Mouse (Mus musculus): ENCODE data around the gene Fbxo2. TPM values are rescaled to one million over a fixed set of nuclear protein-coding genes. Genes with fewer than 3 reads are reported as not detected.
A peak's percentile ranks its signal among the peaks of the same experiment; 100 is the strongest.

Fbxo2 gene
- total and polyA plus RNA-seq, 2 experiments = 0.18 to 0.23 TPM

GRCm38 (mm10) chr4:148149540-148149939 is 10.9 kb upstream of the Fbxo2 start:
- Histone ChIP-seq H3K4me1 (ENCODE audit: control insufficient read depth, insufficient read depth, low read length) (peaks cover 18% of the 10 kb centered on the region), H3K27me3 (ENCODE audit: control insufficient read depth, insufficient read depth, low read length) (no peaks in the 10 kb centered on the region), H3K79me2 (ENCODE audit: control insufficient read depth, insufficient read depth, low read length) (no peaks in the 10 kb centered on the region), H3K36me3 (ENCODE audit: control insufficient read depth, insufficient read depth, low read length) (peaks cover 6% of the 10 kb centered on the region; the same call in 1 of the 2 replicates), H3K27ac (replicated peaks; ENCODE audit: insufficient read depth, low read depth, low read length) (peak overlapping the region; percentile 19; the same call in 1 of the 2 replicates), H3K4me3 (ENCODE audit: insufficient read depth, low read depth, low read length) (no peak overlapping the region), H3K9ac (ENCODE audit: low read depth, low read length) (no peak overlapping the region)
- peak; percentile 59 for DNase-seq (ENCODE audit: extremely low read depth, low read depth, low spot score)
- 48% methylated on average over 12 of the region's 12 CpGs for WGBS
- TF ChIP-seq POLR2A (IDR thresholded peaks at IDR 0.05; ENCODE audit: extremely low read depth, insufficient read depth, low read length) (no peak), CTCF (IDR thresholded peaks at IDR 0.05; ENCODE audit: low read depth, low read length) (no peak)

GRCm38 (mm10) chr4:148150242-148150641 is 10.2 kb upstream of the Fbxo2 start:
- Histone ChIP-seq H3K79me2 (ENCODE audit: control insufficient read depth, insufficient read depth, low read length) (no peaks in the 10 kb centered on the region), H3K36me3 (ENCODE audit: control insufficient read depth, insufficient read depth, low read length) (peaks cover 6% of the 10 kb centered on the region; the same call in 1 of the 2 replicates), H3K9ac (ENCODE audit: low read depth, low read length) (peak overlapping the region; percentile 28; the same call in 1 of the 2 replicates), H3K27ac (replicated peaks; ENCODE audit: insufficient read depth, low read depth, low read length) (peak overlapping the region; percentile 86), H3K27me3 (ENCODE audit: control insufficient read depth, insufficient read depth, low read length) (no peaks in the 10 kb centered on the region), H3K4me3 (ENCODE audit: insufficient read depth, low read depth, low read length) (no peak overlapping the region), H3K4me1 (ENCODE audit: control insufficient read depth, insufficient read depth, low read length) (peaks cover 18% of the 10 kb centered on the region)
- DNase-seq (ENCODE audit: extremely low read depth, low read depth, low spot score) = peak; percentile 24
- WGBS = 51% methylated on average over 7 of the region's 7 CpGs
- TF ChIP-seq CTCF (IDR thresholded peaks at IDR 0.05; ENCODE audit: low read depth, low read length) (no peak), POLR2A (IDR thresholded peaks at IDR 0.05; ENCODE audit: extremely low read depth, insufficient read depth, low read length) (no peak)

- Histone ChIP-seq H3K79me2 (ENCODE audit: control insufficient read depth, insufficient read depth, low read length) (no peaks in the 10 kb centered on the region), H3K36me3 (ENCODE audit: control insufficient read depth, insufficient read depth, low read length) (peaks cover 1% of the 10 kb centered on the region; the same call in 1 of the 2 replicates), H3K4me3 (ENCODE audit: insufficient read depth, low read depth, low read length) (no peak overlapping the region), H3K27me3 (ENCODE audit: control insufficient read depth, insufficient read depth, low read length) (no peaks in the 10 kb centered on the region), H3K4me1 (ENCODE audit: control insufficient read depth, insufficient read depth, low read length) (peaks cover 18% of the 10 kb centered on the region), H3K27ac (replicated peaks; ENCODE audit: insufficient read depth, low read depth, low read length) (peak overlapping the region; percentile 86), H3K9ac (ENCODE audit: low read depth, low read length) (no peak overlapping the region)
- 1% methylated on average over 3 of the region's 3 CpGs for WGBS
- TF ChIP-seq POLR2A (IDR thresholded peaks at IDR 0.05; ENCODE audit: extremely low read depth, insufficient read depth, low read length) (no peak), CTCF (IDR thresholded peaks at IDR 0.05; ENCODE audit: low read depth, low read length) (no peak)
- DNase-seq (ENCODE audit: extremely low read depth, low read depth, low spot score) = peak; percentile 90
Observed at GRCm38 (mm10) chr4:148150953-148151266, 9.5 kb upstream of the Fbxo2 start.

GRCm38 (mm10) chr4:148151267-148152168 is 8.9 kb upstream of the Fbxo2 start, which contains the start of gene Fbxo6:
Gene Fbxo6 (minus strand): TSS chr4:148152140.
- Histone ChIP-seq H3K36me3 (ENCODE audit: control insufficient read depth, insufficient read depth, low read length) (no peaks in the 10 kb centered on the region), H3K4me3 (ENCODE audit: insufficient read depth, low read depth, low read length) (peak within 1 kb of the TSS; percentile 90), H3K27ac (replicated peaks; ENCODE audit: insufficient read depth, low read depth, low read length) (peak within 1 kb of the TSS; percentile 99), H3K4me1 (ENCODE audit: control insufficient read depth, insufficient read depth, low read length) (peaks cover 18% of the 10 kb centered on the region), H3K27me3 (ENCODE audit: control insufficient read depth, insufficient read depth, low read length) (no peaks in the 10 kb centered on the region), H3K79me2 (ENCODE audit: control insufficient read depth, insufficient read depth, low read length) (no peaks in the 10 kb centered on the region), H3K9ac (ENCODE audit: low read depth, low read length) (peak within 1 kb of the TSS; percentile 91)
- 1% methylated on average over 64 of the region's 67 CpGs for WGBS
- DNase-seq (ENCODE audit: extremely low read depth, low read depth, low spot score) = peak; percentile 71
- TF ChIP-seq CTCF (IDR thresholded peaks at IDR 0.05; ENCODE audit: low read depth, low read length) (peak; percentile 80), POLR2A (IDR thresholded peaks at IDR 0.05; ENCODE audit: extremely low read depth, insufficient read depth, low read length) (no peak)

- no peaks in the 10 kb centered on the region for H3K27me3 ChIP-seq (ENCODE audit: control insufficient read depth, insufficient read depth, low read length)
- peaks cover 14% of the 10 kb centered on the region for H3K4me1 ChIP-seq (ENCODE audit: control insufficient read depth, insufficient read depth, low read length)
- H3K4me3 ChIP-seq (ENCODE audit: insufficient read depth, low read depth, low read length) = no peak overlapping the region
- H3K9ac ChIP-seq (ENCODE audit: low read depth, low read length) = no peak overlapping the region
- H3K27ac ChIP-seq (replicated peaks; ENCODE audit: insufficient read depth, low read depth, low read length) = no peak overlapping the region
- no peak for DNase-seq (ENCODE audit: extremely low read depth, low read depth, low spot score)
- WGBS = 94% methylated on average over 5 of the region's 5 CpGs
- TF ChIP-seq CTCF (IDR thresholded peaks at IDR 0.05; ENCODE audit: low read depth, low read length) = no peak
- no peak for TF ChIP-seq POLR2A (IDR thresholded peaks at IDR 0.05; ENCODE audit: extremely low read depth, insufficient read depth, low read length)
- no peaks in the 10 kb centered on the region for H3K79me2 ChIP-seq (ENCODE audit: control insufficient read depth, insufficient read depth, low read length)
- H3K36me3 ChIP-seq (ENCODE audit: control insufficient read depth, insufficient read depth, low read length) = no peaks in the 10 kb centered on the region
Observed at GRCm38 (mm10) chr4:148152547-148152946, 7.9 kb upstream of the Fbxo2 start.

- 91% methylated on average over 4 of the region's 4 CpGs for WGBS
- Histone ChIP-seq H3K27me3 (ENCODE audit: control insufficient read depth, insufficient read depth, low read length) (no peaks in the 10 kb centered on the region), H3K9ac (ENCODE audit: low read depth, low read length) (no peak overlapping the region), H3K4me1 (ENCODE audit: control insufficient read depth, insufficient read depth, low read length) (peaks cover 13% of the 10 kb centered on the region), H3K27ac (replicated peaks; ENCODE audit: insufficient read depth, low read depth, low read length) (no peak overlapping the region), H3K79me2 (ENCODE audit: control insufficient read depth, insufficient read depth, low read length) (no peaks in the 10 kb centered on the region), H3K36me3 (ENCODE audit: control insufficient read depth, insufficient read depth, low read length) (no peaks in the 10 kb centered on the region), H3K4me3 (ENCODE audit: insufficient read depth, low read depth, low read length) (no peak overlapping the region)
- DNase-seq (ENCODE audit: extremely low read depth, low read depth, low spot score) = no peak
- no peak for TF ChIP-seq POLR2A (IDR thresholded peaks at IDR 0.05; ENCODE audit: extremely low read depth, insufficient read depth, low read length)
- no peak for TF ChIP-seq CTCF (IDR thresholded peaks at IDR 0.05; ENCODE audit: low read depth, low read length)
Observed at GRCm38 (mm10) chr4:148154006-148154405, 6.4 kb upstream of the Fbxo2 start.
